Mouse (Mus musculus) brain, adult 2 months (tissue): ENCODE data around the gene Eif4e1b.

Source experiments
- DNase-seq: peaks from one replicate; pipeline ENCODE4 v3.0.0; 2011; ENCODE audit warnings: low read depth, low spot score

Eif4e1b gene

GRCm38 (mm10) chr13:54783698-54784097, at the start of gene Eif4e1b:
TSS of gene Eif4e1b (plus strand) at chr13:54783998.
- no peak for DNase-seq

- no peak for DNase-seq
Observed at GRCm38 (mm10) chr13:54736931-54737330, 46.9 kb upstream of the Eif4e1b start.

- DNase-seq, result peak; percentile 82
Observed at GRCm38 (mm10) chr13:54737488-54738212, 46.1 kb upstream of the Eif4e1b start.

DNA sequence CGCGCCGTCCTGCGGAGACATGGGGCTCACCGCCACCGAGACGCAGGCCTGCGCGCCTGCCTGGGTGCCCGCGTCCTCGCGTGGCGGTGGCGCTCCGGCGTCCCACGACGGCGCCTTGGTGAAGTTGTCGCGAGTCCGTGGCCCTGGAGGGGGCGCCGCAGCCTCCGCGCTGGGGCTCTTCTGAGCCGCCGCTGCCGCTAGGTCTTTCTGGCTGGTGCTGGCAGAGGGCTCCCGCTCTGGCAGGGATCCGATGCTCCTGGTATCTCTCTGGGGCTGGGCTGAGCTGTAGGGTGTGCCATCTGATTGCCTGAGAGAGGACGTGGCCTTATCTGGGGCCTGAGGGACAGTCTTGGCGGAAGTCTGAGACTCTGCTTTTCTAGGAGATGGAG, 45.6 kb upstream of the Eif4e1b start:
- DNase-seq, result peak; percentile 81

- DNase-seq, result peak; percentile 75
Observed at GRCm38 (mm10) chr13:54746110-54746509, 37.7 kb upstream of the Eif4e1b start.

- DNase-seq, result peak; percentile 92
Observed at GRCm38 (mm10) chr13:54746896-54747295, 36.9 kb upstream of the Eif4e1b start.

GRCm38 (mm10) chr13:54748190-54748589, 35.6 kb upstream of the Eif4e1b start:
- peak; percentile 55 for DNase-seq

DNA sequence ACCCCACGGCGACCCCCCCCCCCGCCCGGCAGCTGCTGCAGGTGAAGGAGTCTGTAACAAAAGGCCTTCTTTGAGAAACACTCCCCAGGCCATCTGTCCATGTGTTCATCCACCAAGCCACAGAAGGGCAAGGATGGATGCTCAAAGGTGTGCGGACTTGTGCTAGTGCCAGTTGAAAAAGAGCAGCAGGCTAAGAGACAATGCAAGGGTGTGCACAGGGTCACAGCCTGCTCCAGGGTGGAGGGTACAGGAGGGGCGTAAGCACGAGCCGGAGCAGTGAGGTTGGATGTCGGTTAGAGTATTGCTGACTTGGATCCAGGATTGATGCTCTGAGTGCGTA, 35.1 kb upstream of the Eif4e1b start:
- DNase-seq, result peak; percentile 67

DNA sequence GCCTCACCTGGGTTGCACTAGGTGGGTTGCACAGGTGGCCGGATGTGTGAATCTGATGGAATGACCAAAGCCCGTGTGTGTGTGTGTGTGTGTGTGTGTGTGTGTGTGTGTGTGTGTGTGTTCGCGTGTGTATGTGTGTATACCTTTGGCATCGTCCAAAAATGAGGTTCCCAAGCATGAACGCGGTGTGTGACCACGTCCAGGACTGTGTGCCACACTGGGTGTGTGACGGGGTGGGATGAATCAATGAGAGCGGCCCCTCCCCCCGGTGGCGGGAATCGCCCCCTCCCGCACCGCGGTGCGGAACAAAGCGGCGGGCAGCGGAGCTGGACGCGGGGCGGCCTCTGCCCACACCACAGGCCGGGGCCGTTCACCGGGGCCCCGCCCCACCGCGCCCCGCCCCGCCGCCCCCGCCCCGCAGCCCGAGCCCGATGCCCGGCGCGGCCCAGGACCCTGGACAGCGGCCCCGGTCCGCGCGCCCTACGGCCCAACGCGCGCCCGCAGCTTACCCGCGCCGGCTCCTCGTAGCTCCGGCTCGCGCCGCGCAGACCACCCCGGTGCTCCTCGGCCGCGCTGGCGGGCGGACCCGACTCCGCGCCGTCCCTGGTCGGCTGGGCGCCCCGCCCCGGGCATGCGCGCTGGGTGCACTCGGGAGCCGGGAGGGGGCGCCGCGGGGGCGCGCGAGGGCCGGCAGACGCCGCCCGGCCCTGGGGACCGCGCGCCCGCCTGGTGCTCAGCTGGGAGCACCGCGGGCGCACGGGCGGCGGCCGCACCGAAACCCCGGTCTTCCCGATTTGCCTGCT, 34.5 kb upstream of the Eif4e1b start:
- DNase-seq, result peak; percentile 83

DNA sequence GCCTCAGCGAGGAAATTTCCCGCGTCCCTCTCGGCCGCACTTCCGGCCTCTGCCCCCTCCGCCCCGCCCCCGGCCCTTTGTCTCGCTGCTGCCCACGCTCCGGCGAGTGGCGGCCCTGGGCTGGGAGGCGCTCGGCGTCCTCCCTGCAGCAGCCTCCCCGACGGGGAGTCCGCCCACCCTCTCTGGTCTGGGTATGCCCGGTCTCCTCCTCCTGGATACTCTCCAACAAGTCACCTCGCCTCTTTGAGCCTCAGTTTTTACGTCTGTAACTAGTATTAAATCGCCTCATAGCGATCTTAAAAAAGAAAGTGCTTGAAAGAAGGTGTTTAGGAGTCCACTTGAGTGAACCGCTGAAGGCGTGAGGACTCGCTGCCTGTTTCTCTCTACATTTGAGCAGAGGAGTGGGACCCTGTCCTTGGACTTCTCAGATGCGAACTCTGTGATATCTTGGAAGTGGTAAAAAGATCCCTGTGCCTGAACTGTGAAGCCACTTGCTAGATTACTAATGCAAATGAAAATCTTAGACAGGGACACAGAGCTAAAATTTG, 33.9 kb upstream of the Eif4e1b start, which contains the start of gene Gprin1:
Gene Gprin1 (minus strand): TSS at position 11 of the 548 bp plus-strand sequence.
- peak; percentile 81 for DNase-seq

GRCm38 (mm10) chr13:54750699-54751098, 33.1 kb upstream of the Eif4e1b start:
- DNase-seq, result no peak

GRCm38 (mm10) chr13:54752656-54753055, 31.1 kb upstream of the Eif4e1b start:
- DNase-seq, result peak; percentile 93

GRCm38 (mm10) chr13:54753733-54754132, 30.1 kb upstream of the Eif4e1b start:
- no peak for DNase-seq

GRCm38 (mm10) chr13:54754169-54755080, 29.4 kb upstream of the Eif4e1b start:
- peak; percentile 90 for DNase-seq

GRCm38 (mm10) chr13:54755201-54755830, 28.5 kb upstream of the Eif4e1b start:
- peak; percentile 91 for DNase-seq

GRCm38 (mm10) chr13:54756156-54756712, 27.6 kb upstream of the Eif4e1b start:
- no peak for DNase-seq

GRCm38 (mm10) chr13:54757093-54757830, 26.5 kb upstream of the Eif4e1b start:
- DNase-seq, result peak; percentile 95

- peak; percentile 99 for DNase-seq
Observed at GRCm38 (mm10) chr13:54758045-54758755, 25.6 kb upstream of the Eif4e1b start.

- DNase-seq, result no peak
Observed at GRCm38 (mm10) chr13:54758756-54759470, 24.9 kb upstream of the Eif4e1b start.
